In the genomic region with DNA sequence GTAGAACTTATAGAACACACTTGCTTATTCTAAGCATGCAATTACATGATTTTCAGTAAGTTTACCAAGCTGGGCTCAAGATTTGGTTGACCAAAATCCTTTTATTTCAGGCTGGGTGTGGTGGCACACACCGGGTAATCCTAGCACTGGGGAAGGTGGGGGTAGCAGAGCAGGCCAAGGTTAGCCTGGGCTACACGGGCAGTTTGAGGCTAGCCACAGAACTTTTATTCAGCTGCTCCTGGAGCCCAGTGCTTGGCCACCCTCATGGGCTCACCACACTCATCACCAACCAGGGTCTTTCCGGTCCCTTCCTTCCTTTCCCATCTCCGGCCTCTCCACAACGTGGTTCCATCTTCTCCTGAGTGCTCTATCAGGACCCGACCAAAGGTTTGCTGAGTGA, we compare ENCODE assay signal across 8 mouse cellular contexts. TPM values are rescaled to one million over a fixed set of nuclear protein-coding genes. Genes with fewer than 3 reads are reported as not detected.
A peak's percentile ranks its signal among the peaks of the same experiment; 100 is the strongest.
DNase-seq lines count a peak whose midpoint lies in the region; ATAC-seq and TF ChIP-seq lines count a peak whose summit lies in the region.

No protein-coding gene starts in this region.

- no peak overlapping the region for H3K9ac ChIP-seq in heart, embryonic 12.5 days
- no peak overlapping the region for H3K9ac ChIP-seq in heart, adult 2 months (ENCODE audit: low read depth, low read length)
- 0 out of 2 replicates have a peak overlapping the region, but pooled peaks have one; percentile 25 for H3K9ac ChIP-seq in kidney, embryonic 15.5 days
- no peak overlapping the region for H3K9ac ChIP-seq in stomach, embryonic 15.5 days

- H3K4me3 ChIP-seq in heart, embryonic 12.5 days = no peak overlapping the region
- no peak overlapping the region for H3K4me3 ChIP-seq in heart, adult 2 months
- no peak overlapping the region for H3K4me3 ChIP-seq in kidney, embryonic 15.5 days (replicated peaks)
- H3K4me3 ChIP-seq in thymus, adult 2 months (ENCODE audit: control insufficient read depth, insufficient read depth, low read length) = no peak overlapping the region
- no peak overlapping the region for H3K4me3 ChIP-seq in stomach, embryonic 15.5 days (replicated peaks)

- no peaks in the 10 kb centered on the region for H3K27me3 ChIP-seq in heart, embryonic 12.5 days (replicated peaks)
- no peaks in the 10 kb centered on the region for H3K27me3 ChIP-seq in heart, adult 2 months (ENCODE audit: control insufficient read depth, insufficient read depth, low read length)
- H3K27me3 ChIP-seq in kidney, embryonic 15.5 days = no peaks in the 10 kb centered on the region
- H3K27me3 ChIP-seq in thymus, adult 2 months (ENCODE audit: control insufficient read depth, insufficient read depth, low read length) = no peaks in the 10 kb centered on the region
- no peaks in the 10 kb centered on the region for H3K27me3 ChIP-seq in stomach, embryonic 15.5 days (replicated peaks)

- no peaks in the 10 kb centered on the region for H3K9me3 ChIP-seq in heart, embryonic 12.5 days (replicated peaks)
- no peaks in the 10 kb centered on the region for H3K9me3 ChIP-seq in kidney, embryonic 15.5 days (replicated peaks)
- no peaks in the 10 kb centered on the region for H3K9me3 ChIP-seq in stomach, embryonic 15.5 days

- no peak for TF ChIP-seq EP300 in heart, adult 2 months (IDR thresholded peaks at IDR 0.05; ENCODE audit: insufficient read depth, low read depth, low read length)

- no peak for ATAC-seq in heart, embryonic 12.5 days (ENCODE audit: insufficient number of reproducible peaks, low FRiP score)
- ATAC-seq in kidney, embryonic 15.5 days (replicated peaks; ENCODE audit: low FRiP score) = peak; percentile 10; the same call in 1 of the 2 replicates
- ATAC-seq in stomach, embryonic 15.5 days (ENCODE audit: insufficient read depth, low FRiP score, low read depth) = no peak
- no peak for ATAC-seq in frontal cortex, adult (ENCODE audit: low TSS enrichment)

- no peak for TF ChIP-seq POLR2A in heart, adult 2 months (IDR thresholded peaks at IDR 0.05; ENCODE audit: insufficient read depth, low read depth, low read length)
- TF ChIP-seq POLR2A in thymus, adult 2 months (IDR thresholded peaks at IDR 0.05; ENCODE audit: control insufficient read depth, extremely low read depth, insufficient read depth, low read length, poor library complexity) = no peak

- no peaks in the 10 kb centered on the region for H3K79me2 ChIP-seq in heart, adult 2 months (replicated peaks; ENCODE audit: control insufficient read depth, insufficient read depth, low read length)

- H3K4me1 ChIP-seq in heart, embryonic 12.5 days (replicated peaks) = peaks cover 17% of the 10 kb centered on the region
- H3K4me1 ChIP-seq in heart, adult 2 months (ENCODE audit: control insufficient read depth, insufficient read depth, low read length) = peaks cover 7% of the 10 kb centered on the region
- peaks cover 21% of the 10 kb centered on the region for H3K4me1 ChIP-seq in kidney, embryonic 15.5 days
- peaks cover 30% of the 10 kb centered on the region for H3K4me1 ChIP-seq in thymus, adult 2 months (replicated peaks; ENCODE audit: control insufficient read depth, insufficient read depth, low read length)
- peaks cover 14% of the 10 kb centered on the region for H3K4me1 ChIP-seq in stomach, embryonic 15.5 days

- peak overlapping the region; percentile 51; the same call in 1 of the 2 replicates for H3K4me2 ChIP-seq in heart, embryonic 12.5 days
- peak overlapping the region; percentile 52 for H3K4me2 ChIP-seq in kidney, embryonic 15.5 days
- no peak overlapping the region for H3K4me2 ChIP-seq in stomach, embryonic 15.5 days

- no peak for TF ChIP-seq CTCF in heart, adult 2 months (IDR thresholded peaks at IDR 0.05)
- no peak for TF ChIP-seq CTCF in thymus, adult 2 months (IDR thresholded peaks at IDR 0.05; ENCODE audit: borderline replicate concordance, control insufficient read depth, extremely low read depth, insufficient read depth, low read length, poor library complexity)

- 44% methylated on average over 6 of the region's 6 CpGs for WGBS in heart, embryonic 12.5 days
- 63% methylated on average over 6 of the region's 6 CpGs for WGBS in heart, adult 2 months
- 62% methylated on average over 6 of the region's 6 CpGs for WGBS in kidney, embryonic 15.5 days
- WGBS in thymus, adult 2 months = 67% methylated on average over 6 of the region's 6 CpGs
- WGBS in stomach, embryonic 15.5 days = 56% methylated on average over 6 of the region's 6 CpGs

- no peak for DNase-seq in heart, adult 2 months
- no peak for DNase-seq in kidney, postnatal 14 days
- DNase-seq in thymus, adult 2 months = no peak
- DNase-seq in thymus, postnatal 36 days = no peak

- intact Hi-C loops in heart, adult 2 months (cut with DNase I) = loop anchor here (1.0 to 5.0 kb wide), 4 partner anchors 47 to 130 kb away; no protein-coding TSS in a partner anchor

- peak overlapping the region; percentile 27; the same call in 1 of the 2 replicates for H3K27ac ChIP-seq in heart, embryonic 12.5 days (ENCODE audit: poor library complexity, severe bottlenecking)
- no peak overlapping the region; the same call in 1 of the 2 replicates for H3K27ac ChIP-seq in heart, adult 2 months
- H3K27ac ChIP-seq in kidney, embryonic 15.5 days = peak overlapping the region; percentile 48
- H3K27ac ChIP-seq in thymus, adult 2 months (ENCODE audit: control insufficient read depth, insufficient read depth, low read length) = peak overlapping the region; percentile 70
- H3K27ac ChIP-seq in stomach, embryonic 15.5 days = 0 out of 2 replicates have a peak overlapping the region, but pooled peaks have one; percentile 31

- no peaks in the 10 kb centered on the region for H3K36me3 ChIP-seq in heart, embryonic 12.5 days
- H3K36me3 ChIP-seq in heart, adult 2 months (ENCODE audit: control insufficient read depth, insufficient read depth, low read length) = no peaks in the 10 kb centered on the region
- no peaks in the 10 kb centered on the region for H3K36me3 ChIP-seq in kidney, embryonic 15.5 days
- no peaks in the 10 kb centered on the region for H3K36me3 ChIP-seq in thymus, adult 2 months (ENCODE audit: control insufficient read depth, insufficient read depth, low read length)
- H3K36me3 ChIP-seq in stomach, embryonic 15.5 days = no peaks in the 10 kb centered on the region

RNA-seq across cellular contexts. Expression of gene Rpl11, which starts 17.4 kb away (rescaled TPM):
- 257 and 262 TPM in 2 replicates for polyA plus RNA-seq in heart, embryonic 12.5 days (2016; fragmentation: Nextera tagmentation; extraction: Ambion mirVana)
- 100 to 1,000 TPM; 259 to 288 TPM for total RNA-seq in heart, adult 2 months (2021)
- 132 and 186 TPM in 2 replicates for polyA plus RNA-seq in heart, adult 2 months (2012; rRNA removed)
- polyA plus RNA-seq in kidney, embryonic 15.5 days (2015; fragmentation: Nextera tagmentation; extraction: Ambion mirVana) = 483 and 529 TPM in 2 replicates
- polyA plus RNA-seq in thymus, adult 2 months (2012; rRNA removed) = 418 and 466 TPM in 2 replicates
- 336 and 456 TPM in 2 replicates for polyA plus RNA-seq in stomach, embryonic 15.5 days (2015; fragmentation: Nextera tagmentation; extraction: Ambion mirVana)

RNA-seq across cellular contexts. Expression of gene Eloa, which starts 49.0 kb away (rescaled TPM):
- 35.3 and 36.8 TPM in 2 replicates for polyA plus RNA-seq in heart, embryonic 12.5 days (2016; fragmentation: Nextera tagmentation; extraction: Ambion mirVana)
- total RNA-seq in heart, adult 2 months (2021) = 10 to 100 TPM; 31.1 to 35.5 TPM
- polyA plus RNA-seq in heart, adult 2 months (2012; rRNA removed) = 11.0 and 17.7 TPM in 2 replicates
- 40.0 and 40.6 TPM in 2 replicates for polyA plus RNA-seq in kidney, embryonic 15.5 days (2015; fragmentation: Nextera tagmentation; extraction: Ambion mirVana)
- polyA plus RNA-seq in thymus, adult 2 months (2012; rRNA removed) = 18.6 and 20.4 TPM in 2 replicates
- polyA plus RNA-seq in stomach, embryonic 15.5 days (2015; fragmentation: Nextera tagmentation; extraction: Ambion mirVana) = 36.4 and 37.9 TPM in 2 replicates
